Mouse (Mus musculus) spleen, postnatal 10 days (tissue): ENCODE measurements at regions not wholly inside any gene's neighbourhood (a gene's known extent, or its start where the extent isn't known, plus 50 kb on each side); places are given as distances from the start of the nearest gene placed in this dataset.
"Not testable (repeated sequence)": the region's sequence is repeated elsewhere in the genome, so short reads cannot be mapped to it uniquely, and the experiment has no call there.

Source experiments
- DNase-seq, 2 experiments: peaks; one replicate each; pipeline ENCODE4 v3.0.0; 2021 to 2022; ENCODE audit warnings: low spot score in 2 of 2

- DNase-seq: no peak
These were observed 157.9 kb upstream of the Fer start for GRCm38 (mm10) chr17:63704991-63705390.

- no peak for DNase-seq
These were observed 149.9 kb upstream of the Fer start for GRCm38 (mm10) chr17:63712937-63713336.

- DNase-seq: no peak
These were observed 147.2 kb upstream of the Fer start for GRCm38 (mm10) chr17:63715687-63716086.

GRCm38 (mm10) chr17:63716161-63716560 lies 146.7 kb upstream of the Fer start:
- no peak for DNase-seq

- no peak for DNase-seq
These were observed 145.7 kb upstream of the Fer start for GRCm38 (mm10) chr17:63717051-63717578.

- no peak for DNase-seq
These were observed 143.7 kb upstream of the Fer start for GRCm38 (mm10) chr17:63718972-63719715.

GRCm38 (mm10) chr17:63719771-63720170 lies 143.1 kb upstream of the Fer start:
- DNase-seq: no peak

GRCm38 (mm10) chr17:63720883-63721282 lies 142.0 kb upstream of the Fer start:
- DNase-seq: no peak

- DNase-seq: no peak
These were observed 140.3 kb upstream of the Fer start for GRCm38 (mm10) chr17:63722434-63723004.

GRCm38 (mm10) chr17:63738206-63738605 lies 124.7 kb upstream of the Fer start:
- DNase-seq: no peak

GRCm38 (mm10) chr17:63739710-63740109 lies 123.2 kb upstream of the Fer start:
- no peak for DNase-seq

GRCm38 (mm10) chr17:63749257-63749656 lies 113.6 kb upstream of the Fer start:
- not testable (repeated sequence) for DNase-seq

- DNase-seq: no peak
These were observed 108.5 kb upstream of the Fer start for GRCm38 (mm10) chr17:63754399-63754798.

GRCm38 (mm10) chr17:63757896-63758695 lies 104.8 kb upstream of the Fer start:
- DNase-seq: no peak

- no peak for DNase-seq
These were observed 104.0 kb upstream of the Fer start for GRCm38 (mm10) chr17:63758817-63759404.

GRCm38 (mm10) chr17:63761058-63761457 lies 101.8 kb upstream of the Fer start:
- no peak for DNase-seq

GRCm38 (mm10) chr17:63771111-63771510 lies 91.8 kb upstream of the Fer start:
- DNase-seq: no peak

GRCm38 (mm10) chr17:63784381-63785116 lies 78.3 kb upstream of the Fer start:
- no peak for DNase-seq

- no peak for DNase-seq
These were observed 76.4 kb upstream of the Fer start for GRCm38 (mm10) chr17:63786444-63786843.

GRCm38 (mm10) chr17:63794352-63794751 lies 68.5 kb upstream of the Fer start:
- no peak for DNase-seq

- no peak for DNase-seq
These were observed 64.5 kb upstream of the Fer start for GRCm38 (mm10) chr17:63798381-63798780.
